Comparison of ENCODE assay signal across 8 mouse cellular contexts in the genomic region with DNA sequence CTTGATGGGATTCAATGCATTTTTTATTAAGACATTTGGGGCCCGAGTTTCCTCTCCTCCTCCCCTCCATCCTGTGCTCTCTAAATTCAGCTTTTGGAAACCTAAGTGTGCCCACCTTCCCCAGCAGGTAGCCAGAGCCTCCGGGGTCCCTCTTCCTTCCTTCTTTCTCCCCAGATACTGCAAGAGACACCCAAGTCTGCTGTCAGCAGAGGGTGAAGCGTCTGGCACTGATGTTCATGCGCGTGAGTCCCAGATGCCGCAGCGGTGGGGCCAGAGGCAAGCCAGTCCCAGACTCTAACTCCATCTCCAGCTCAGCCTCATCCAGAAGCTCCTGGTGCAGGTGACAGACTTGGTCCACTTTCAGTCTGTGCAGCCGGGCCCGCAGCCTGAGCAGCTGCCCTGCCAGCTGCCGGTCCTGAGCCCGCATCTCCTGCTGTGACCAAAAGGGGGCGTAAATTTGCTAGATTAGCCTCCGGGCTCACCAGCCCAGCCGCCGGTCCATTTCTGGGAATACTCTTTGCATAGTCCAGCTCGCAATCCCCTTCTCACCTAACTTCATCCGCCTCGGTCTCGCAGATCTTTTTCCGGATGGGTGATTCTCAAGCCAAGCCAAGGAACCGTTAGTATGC. TPM values are rescaled to one million over a fixed set of nuclear protein-coding genes. Genes with fewer than 3 reads are reported as not detected.
DNase-seq lines count a peak whose midpoint lies in the region; ATAC-seq and TF ChIP-seq lines count a peak whose summit lies in the region.

No protein-coding gene starts in this region.

- H3K27ac ChIP-seq in bone marrow macrophage, adult 2 months (ENCODE audit: insufficient read depth, low read depth, low read length): no peak overlapping the region
- no peak overlapping the region for H3K27ac ChIP-seq in forebrain, postnatal 0 days (ENCODE audit: low read depth, low read length)
- H3K27ac ChIP-seq in hindbrain, embryonic 12.5 days: no peak overlapping the region

- peak; percentile 56 for DNase-seq in forebrain, postnatal 0 days
- peak; percentile 63 to 78 for DNase-seq in left cerebral cortex, postnatal 10 days (ENCODE audit: extremely low spot score in 1 of 2, low spot score in 2 of 2)
- DNase-seq in right cerebral cortex, adult 18-20 months: peak; percentile 40
- DNase-seq in urinary bladder, adult 2 months (ENCODE audit: low spot score): peak; percentile 44

- WGBS in forebrain, postnatal 0 days: 29% methylated on average over 21 of the region's 21 CpGs
- 35% methylated on average over 21 of the region's 21 CpGs for WGBS in hindbrain, embryonic 12.5 days

- H3K36me3 ChIP-seq in E14TG2a.4 (ENCODE audit: insufficient read depth, low read length): no peaks in the 10 kb centered on the region
- no peaks in the 10 kb centered on the region for H3K36me3 ChIP-seq in forebrain, postnatal 0 days (ENCODE audit: insufficient read depth)
- no peaks in the 10 kb centered on the region for H3K36me3 ChIP-seq in hindbrain, embryonic 12.5 days
- no peaks in the 10 kb centered on the region for H3K36me3 ChIP-seq in megakaryocyte, embryonic 14.5 days (replicated peaks; ENCODE audit: low read length)

- H3K9ac ChIP-seq in forebrain, postnatal 0 days: no peak overlapping the region
- H3K9ac ChIP-seq in hindbrain, embryonic 12.5 days: no peak overlapping the region

- H3K4me2 ChIP-seq in forebrain, postnatal 0 days (ENCODE audit: low read depth): 0 out of 2 replicates have a peak overlapping the region, but pooled peaks have one; percentile 17
- H3K4me2 ChIP-seq in hindbrain, embryonic 12.5 days (replicated peaks): 0 out of 2 replicates have a peak overlapping the region, but pooled peaks have one; percentile 11

- peak; percentile 52 for TF ChIP-seq CTCF in E14TG2a.4 (conservative IDR thresholded peaks at IDR 0.05; ENCODE audit: low read length)
- TF ChIP-seq CTCF in bone marrow macrophage, adult 2 months (IDR thresholded peaks at IDR 0.05; ENCODE audit: low read depth, low read length): peak; percentile 62
- peak; percentile 46 for TF ChIP-seq CTCF in forebrain, postnatal 0 days (IDR thresholded peaks at IDR 0.05; ENCODE audit: low read depth)

- peaks cover 13% of the 10 kb centered on the region; the same call in 1 of the 2 replicates for H3K27me3 ChIP-seq in E14TG2a.4 (ENCODE audit: insufficient read depth, low read length)
- H3K27me3 ChIP-seq in forebrain, postnatal 0 days (ENCODE audit: insufficient read depth, low read length): no peaks in the 10 kb centered on the region
- no peaks in the 10 kb centered on the region; the same call in 1 of the 2 replicates for H3K27me3 ChIP-seq in hindbrain, embryonic 12.5 days
- H3K27me3 ChIP-seq in megakaryocyte, embryonic 14.5 days (replicated peaks): peaks cover 15% of the 10 kb centered on the region

- intact Hi-C loops in left cerebral cortex, postnatal 10 days (cut with DNase I): no loop called here

- TF ChIP-seq POLR2A in bone marrow macrophage, adult 2 months (IDR thresholded peaks at IDR 0.05; ENCODE audit: borderline replicate concordance, low read depth, low read length): no peak

- peaks cover 52% of the 10 kb centered on the region for H3K4me1 ChIP-seq in E14TG2a.4 (replicated peaks; ENCODE audit: low read depth, low read length)
- H3K4me1 ChIP-seq in bone marrow macrophage, adult 2 months (ENCODE audit: control insufficient read depth, insufficient read depth, low read length): peaks cover 36% of the 10 kb centered on the region
- no peaks in the 10 kb centered on the region for H3K4me1 ChIP-seq in forebrain, postnatal 0 days (ENCODE audit: insufficient read depth)
- H3K4me1 ChIP-seq in hindbrain, embryonic 12.5 days: peaks cover 8% of the 10 kb centered on the region; the same call in 1 of the 2 replicates
- H3K4me1 ChIP-seq in megakaryocyte, embryonic 14.5 days: peaks cover 57% of the 10 kb centered on the region

- H3K4me3 ChIP-seq in E14TG2a.4 (replicated peaks; ENCODE audit: low read length): peak overlapping the region; percentile 24; the same call in 1 of the 2 replicates
- H3K4me3 ChIP-seq in bone marrow macrophage, adult 2 months (ENCODE audit: insufficient read depth, low read length): no peak overlapping the region
- H3K4me3 ChIP-seq in forebrain, postnatal 0 days (ENCODE audit: low read depth, low read length): no peak overlapping the region
- no peak overlapping the region for H3K4me3 ChIP-seq in hindbrain, embryonic 12.5 days
- H3K4me3 ChIP-seq in megakaryocyte, embryonic 14.5 days (replicated peaks): peak overlapping the region; percentile 56

- peak; percentile 36; the same call in 1 of the 2 replicates for ATAC-seq in forebrain, postnatal 0 days
- ATAC-seq in hindbrain, embryonic 12.5 days (ENCODE audit: low FRiP score): peak; percentile 26; the same call in 1 of the 2 replicates

- H3K9me3 ChIP-seq in E14TG2a.4 (ENCODE audit: low read length): no peaks in the 10 kb centered on the region
- H3K9me3 ChIP-seq in forebrain, postnatal 0 days (ENCODE audit: low read length): no peaks in the 10 kb centered on the region
- H3K9me3 ChIP-seq in hindbrain, embryonic 12.5 days (replicated peaks): no peaks in the 10 kb centered on the region
- no peaks in the 10 kb centered on the region for H3K9me3 ChIP-seq in megakaryocyte, embryonic 14.5 days

RNA-seq across cellular contexts. Expression of gene Fam167b, which starts 1.4 kb away (rescaled TPM):
- polyA plus RNA-seq in bone marrow macrophage, adult 2 months (2012; ENCODE audit: insufficient read depth, insufficient read length, missing spikeins): 1.2 and 2.6 TPM in 2 replicates
- total RNA-seq in forebrain, postnatal 0 days (2014; rRNA removed): not detected in 2 replicates
- polyA plus RNA-seq in forebrain, postnatal 0 days (2015; fragmentation: Nextera tagmentation; extraction: Ambion mirVana): 0.23 TPM in 1 of 2 replicates, not detected in the other
- polyA plus RNA-seq in hindbrain, embryonic 12.5 days (2016; fragmentation: Nextera tagmentation; extraction: Ambion mirVana): 1.7 and 2.5 TPM in 2 replicates
- total RNA-seq in left cerebral cortex, postnatal 10 days (2021): under 1 TPM in 1 of 2 experiments, not detected in 1; 0.67 TPM
- polyA plus RNA-seq in megakaryocyte, embryonic 14.5 days (2012; ENCODE audit: insufficient read depth, low replicate concordance): not detected in 2 replicates
- polyA plus RNA-seq in urinary bladder, adult 2 months (2012; rRNA removed): 4.0 and 4.7 TPM in 2 replicates

RNA-seq across cellular contexts. Expression of gene Lck, which starts 3.5 kb away (rescaled TPM):
- 0.68 TPM in 1 of 2 replicates, not detected in the other for polyA plus RNA-seq in bone marrow macrophage, adult 2 months (2012; ENCODE audit: insufficient read depth, insufficient read length, missing spikeins)
- total RNA-seq in forebrain, postnatal 0 days (2014; rRNA removed): 13.9 and 15.3 TPM in 2 replicates
- 14.9 and 17.0 TPM in 2 replicates for polyA plus RNA-seq in forebrain, postnatal 0 days (2015; fragmentation: Nextera tagmentation; extraction: Ambion mirVana)
- polyA plus RNA-seq in hindbrain, embryonic 12.5 days (2016; fragmentation: Nextera tagmentation; extraction: Ambion mirVana): 6.4 and 7.1 TPM in 2 replicates
- 10 to 100 TPM in 1 of 2 experiments, 1 to 10 TPM in 1; 9.5 to 10.8 TPM for total RNA-seq in left cerebral cortex, postnatal 10 days (2021)
- 1.7 TPM in 1 of 2 replicates, not detected in the other for polyA plus RNA-seq in megakaryocyte, embryonic 14.5 days (2012; ENCODE audit: insufficient read depth, low replicate concordance)
- 2.9 and 3.7 TPM in 2 replicates for polyA plus RNA-seq in urinary bladder, adult 2 months (2012; rRNA removed)

RNA-seq across cellular contexts. Expression of gene Eif3i, which starts 23.5 kb away (rescaled TPM):
- polyA plus RNA-seq in bone marrow macrophage, adult 2 months (2012; ENCODE audit: insufficient read depth, insufficient read length, missing spikeins): 105 and 119 TPM in 2 replicates
- 255 and 301 TPM in 2 replicates for total RNA-seq in forebrain, postnatal 0 days (2014; rRNA removed)
- polyA plus RNA-seq in forebrain, postnatal 0 days (2015; fragmentation: Nextera tagmentation; extraction: Ambion mirVana): 226 and 261 TPM in 2 replicates
- 187 and 204 TPM in 2 replicates for polyA plus RNA-seq in hindbrain, embryonic 12.5 days (2016; fragmentation: Nextera tagmentation; extraction: Ambion mirVana)
- 100 to 1,000 TPM; 141 to 151 TPM for total RNA-seq in left cerebral cortex, postnatal 10 days (2021)
- polyA plus RNA-seq in megakaryocyte, embryonic 14.5 days (2012; ENCODE audit: insufficient read depth, low replicate concordance): 54.3 and 121 TPM in 2 replicates
- 246 and 264 TPM in 2 replicates for polyA plus RNA-seq in urinary bladder, adult 2 months (2012; rRNA removed)

RNA-seq across cellular contexts. Expression of gene Tmem234, which starts 23.5 kb away (rescaled TPM):
- 137 and 140 TPM in 2 replicates for polyA plus RNA-seq in bone marrow macrophage, adult 2 months (2012; ENCODE audit: insufficient read depth, insufficient read length, missing spikeins)
- 151 and 155 TPM in 2 replicates for total RNA-seq in forebrain, postnatal 0 days (2014; rRNA removed)
- 215 and 218 TPM in 2 replicates for polyA plus RNA-seq in forebrain, postnatal 0 days (2015; fragmentation: Nextera tagmentation; extraction: Ambion mirVana)
- 164 and 174 TPM in 2 replicates for polyA plus RNA-seq in hindbrain, embryonic 12.5 days (2016; fragmentation: Nextera tagmentation; extraction: Ambion mirVana)
- total RNA-seq in left cerebral cortex, postnatal 10 days (2021): 100 to 1,000 TPM; 110 TPM
- polyA plus RNA-seq in megakaryocyte, embryonic 14.5 days (2012; ENCODE audit: insufficient read depth, low replicate concordance): 305 and 342 TPM in 2 replicates
- polyA plus RNA-seq in urinary bladder, adult 2 months (2012; rRNA removed): 159 and 183 TPM in 2 replicates

RNA-seq across cellular contexts. Expression of gene Hdac1, which starts 34.5 kb away (rescaled TPM):
- polyA plus RNA-seq in bone marrow macrophage, adult 2 months (2012; ENCODE audit: insufficient read depth, insufficient read length, missing spikeins): 75.2 and 83.9 TPM in 2 replicates
- 25.6 and 30.8 TPM in 2 replicates for total RNA-seq in forebrain, postnatal 0 days (2014; rRNA removed)
- polyA plus RNA-seq in forebrain, postnatal 0 days (2015; fragmentation: Nextera tagmentation; extraction: Ambion mirVana): 47.3 and 50.7 TPM in 2 replicates
- 168 and 178 TPM in 2 replicates for polyA plus RNA-seq in hindbrain, embryonic 12.5 days (2016; fragmentation: Nextera tagmentation; extraction: Ambion mirVana)
- total RNA-seq in left cerebral cortex, postnatal 10 days (2021): 10 to 100 TPM; 29.4 to 33.0 TPM
- polyA plus RNA-seq in megakaryocyte, embryonic 14.5 days (2012; ENCODE audit: insufficient read depth, low replicate concordance): 6.0 and 38.0 TPM in 2 replicates
- 101 and 112 TPM in 2 replicates for polyA plus RNA-seq in urinary bladder, adult 2 months (2012; rRNA removed)

Comparison
In these comparisons a context has a peak if more than half of its experiments do, and no peak if none do; other contexts are left out.
1. H3K4me3 ChIP-seq: peak in E14TG2a.4 (single experiment) and megakaryocyte, embryonic 14.5 days (single experiment); none in bone marrow macrophage, adult 2 months (single experiment), forebrain, postnatal 0 days (single experiment) and hindbrain, embryonic 12.5 days (single experiment).
2. Peak in every context shown above with its lines, with median percentiles within 50 percentile points of each other: CTCF ChIP-seq and DNase-seq.